Mouse (Mus musculus): ENCODE measurements around the gene Csdc2.

DNA sequence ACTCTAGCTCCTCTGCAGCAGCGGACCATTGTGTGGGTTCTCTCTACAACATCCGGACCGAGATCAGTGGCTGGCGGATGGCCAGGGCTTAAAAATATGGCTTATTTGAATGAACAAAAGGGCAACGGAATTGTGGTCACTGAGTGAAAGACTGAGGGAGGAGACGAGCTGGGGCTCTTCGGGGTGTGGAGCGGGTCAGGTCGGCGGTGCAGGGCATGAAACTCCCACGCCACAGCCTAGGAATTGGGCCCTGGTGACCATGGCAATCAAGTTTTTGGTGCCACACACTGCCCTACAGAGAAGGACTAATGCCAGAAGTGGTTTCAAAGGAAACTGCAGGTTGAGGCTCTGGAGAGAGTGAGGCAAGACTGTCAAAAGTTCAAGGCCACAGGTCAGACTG lies 8.3 kb upstream of the Csdc2 start:
- TF ChIP-seq CTCF (IDR thresholded peaks at IDR 0.05; ENCODE audit: control insufficient read depth, insufficient read depth, low read length): no peak
- TF ChIP-seq POLR2A (IDR thresholded peaks at IDR 0.05; ENCODE audit: borderline replicate concordance, control insufficient read depth, low read depth, low read length): no peak
